Mouse (Mus musculus) c-Kit-positive CD71-negative TER-119-negative erythroid progenitor cells, embryonic 14.5 days (primary cell): ENCODE measurements around the gene H2bfm.
"Not testable (repeated sequence)": the region's sequence is repeated elsewhere in the genome, so short reads cannot be mapped to it uniquely, and the experiment has no call there.

Experiments used
- DNase-seq: peaks from one replicate; pipeline ENCODE4 v3.0.0-alpha.2; 2013; ENCODE audit warnings: low read depth

The H2bfm gene

GRCm38 (mm10) chrX:136927031-136927430 is at the start of gene H2bfm:
TSS of gene H2bfm (plus strand) at chrX:136927325.
- DNase-seq = no peak

DNA sequence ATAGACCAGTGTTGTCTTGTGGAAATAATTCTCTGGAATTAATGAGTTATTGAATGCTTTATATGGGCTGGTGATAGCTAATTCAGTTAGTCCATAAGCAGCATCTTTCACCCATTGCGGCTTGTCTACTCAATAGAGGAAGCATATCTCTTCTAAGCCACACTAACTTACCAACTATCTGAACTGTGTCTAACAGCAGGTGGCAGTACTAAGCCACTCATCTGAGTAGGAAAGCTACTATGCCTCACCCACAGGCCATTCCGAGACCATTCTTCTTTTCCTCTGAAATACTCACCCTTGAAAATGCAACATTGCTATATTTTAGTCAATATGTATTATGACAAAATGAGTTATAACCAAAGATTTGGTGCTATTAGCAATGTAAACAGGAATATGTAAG is 31.4 kb upstream of the H2bfm start:
- peak; percentile 3 for DNase-seq

DNA sequence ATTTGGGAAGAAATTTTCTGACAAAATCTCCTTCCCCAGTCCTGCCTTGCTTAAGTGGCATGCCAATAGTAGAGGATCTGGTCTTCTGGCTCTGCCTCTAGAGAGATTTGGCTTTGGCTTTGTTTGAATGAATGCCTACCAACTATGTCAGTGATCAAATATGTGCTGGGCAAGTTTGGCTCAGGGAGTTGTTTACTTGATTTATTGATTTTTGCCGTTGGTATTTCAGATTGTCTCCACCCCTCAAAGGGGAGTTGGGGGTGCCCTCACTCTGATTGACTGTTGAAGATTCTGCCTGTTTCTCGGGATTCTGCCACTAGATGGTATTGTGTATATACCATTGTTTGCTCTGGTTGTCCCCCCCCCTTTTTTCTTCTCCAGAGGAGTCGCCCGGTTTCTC is 22.8 kb upstream of the H2bfm start:
- no peak for DNase-seq

GRCm38 (mm10) chrX:136925863-136926262 is 1.3 kb upstream of the H2bfm start:
- DNase-seq = no peak

DNA sequence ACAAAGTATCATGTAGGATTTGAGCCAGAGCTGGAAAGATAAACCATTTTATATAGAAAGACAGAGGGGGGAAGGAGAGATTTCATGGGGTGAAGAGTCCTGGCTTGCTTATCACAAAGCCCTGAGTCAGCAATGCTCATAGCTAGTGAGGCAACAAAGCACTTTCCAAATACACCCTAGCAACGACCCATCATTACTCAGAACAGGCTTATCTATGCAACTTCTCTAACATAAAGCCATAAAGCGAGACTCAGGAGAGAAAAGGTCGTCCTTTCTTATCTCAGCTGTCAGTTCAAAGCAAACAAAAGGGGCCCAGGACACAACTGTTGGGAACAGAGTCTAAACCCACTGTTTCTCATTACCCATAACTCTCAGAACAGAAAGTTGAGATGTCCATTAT is 10.9 kb downstream of the H2bfm start:
- DNase-seq = no peak

- not testable (repeated sequence) for DNase-seq
Observed at GRCm38 (mm10) chrX:136957583-136958279, 30.6 kb downstream of the H2bfm start.

GRCm38 (mm10) chrX:136958300-136958699 is 31.2 kb downstream of the H2bfm start:
- not testable (repeated sequence) for DNase-seq

DNA sequence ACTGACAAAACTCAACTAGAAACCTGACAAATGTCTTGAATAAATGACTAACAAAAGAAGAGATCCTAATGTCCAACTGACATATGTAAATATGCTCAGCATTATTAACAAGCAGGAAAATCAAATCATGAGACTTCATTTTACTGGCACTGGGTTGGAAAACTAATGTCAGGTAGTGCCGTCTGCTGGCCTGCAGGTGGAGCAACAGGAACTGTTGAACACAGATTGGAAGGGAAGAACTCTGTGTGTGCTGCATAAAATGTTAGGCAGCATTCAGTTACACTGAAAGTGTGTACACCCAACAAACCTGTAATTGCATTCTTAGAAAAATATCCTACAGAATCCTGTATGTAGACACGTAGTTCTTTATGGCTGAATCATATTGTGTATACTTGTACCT is 32.6 kb downstream of the H2bfm start:
- no peak for DNase-seq

- DNase-seq = not testable (repeated sequence)
Observed at GRCm38 (mm10) chrX:136975397-136975796, 48.3 kb downstream of the H2bfm start, which contains the start of gene Tmsb15b2. TSS of gene Tmsb15b2 (minus strand) at chrX:136975497.

DNA sequence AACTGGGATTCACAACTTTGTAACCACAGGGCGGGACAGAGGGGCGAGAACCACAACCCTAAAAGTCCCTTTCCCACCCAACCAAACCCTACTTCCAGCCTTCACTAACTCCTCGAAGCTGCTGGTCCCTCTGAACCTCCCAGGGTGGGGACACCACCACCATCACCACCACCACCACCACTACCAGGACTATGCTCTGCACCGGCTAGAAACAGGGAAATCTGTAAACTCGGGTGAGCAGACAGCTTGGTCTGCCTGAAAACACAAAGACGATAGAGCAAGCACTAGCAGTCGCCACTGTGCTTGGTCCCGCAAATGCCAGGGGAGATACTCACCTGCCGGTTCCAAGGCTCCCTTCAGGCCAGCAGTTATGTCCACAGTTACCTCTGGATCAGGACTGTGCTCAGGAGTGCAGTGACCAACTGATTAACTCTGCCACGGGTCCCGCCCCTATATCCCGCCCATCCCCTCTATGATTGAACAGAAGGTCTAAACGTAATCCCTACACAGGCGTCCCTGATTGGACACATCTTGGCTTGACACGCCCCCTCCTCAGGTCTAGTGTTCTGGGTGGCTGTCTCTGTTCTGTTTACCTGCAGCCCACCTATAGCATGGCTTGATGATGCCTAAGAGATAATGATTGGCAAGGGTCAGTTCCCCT is 49.4 kb downstream of the H2bfm start, which contains the start of the genes Tmsb15l and Tmsb15b1:
Gene Tmsb15l (minus strand): TSS at position 446 of the 661 bp plus-strand sequence.
Gene Tmsb15b1 (minus strand): TSS at position 451 of the 661 bp plus-strand sequence.
- DNase-seq = no peak
